Mouse (Mus musculus) intestine, embryonic 15.5 days (tissue): Measurements from ENCODE around the gene Zfhx3. TPM values are rescaled to one million over a fixed set of nuclear protein-coding genes. Genes with fewer than 3 reads are reported as not detected.

Experiments
- ATAC-seq: fragments of 200-750 bp; cut with Nextera tagmentation; 2 replicates; pipeline ENCODE4 v1.8.0; 2017; ENCODE audit warnings: moderate TSS enrichment, moderate library complexity
- H3K27ac ChIP-seq: fragments of 300-500 bp; sonication (generic); 2 replicates; pipeline ENCODE4 v1.5.1; 2015; ENCODE audit warnings: mild to moderate bottlenecking, inconsistent platforms
- H3K27me3 ChIP-seq: fragments of 300-500 bp; sonication (generic); replicated peaks from 2 replicates; pipeline ENCODE4 v1.6.1; 2015; ENCODE audit warnings: inconsistent platforms
- H3K36me3 ChIP-seq: fragments of 300-500 bp; sonication (generic); 2 replicates; pipeline ENCODE4 v1.6.1; 2015; ENCODE audit warnings: inconsistent platforms
- H3K4me1 ChIP-seq: fragments of 300-500 bp; sonication (generic); replicated peaks from 2 replicates; pipeline ENCODE4 v1.6.1; 2015; ENCODE audit warnings: inconsistent platforms
- H3K4me2 ChIP-seq: fragments of 300-500 bp; sonication (generic); replicated peaks from 2 replicates; pipeline ENCODE4 v1.6.1; 2015; ENCODE audit warnings: mild to moderate bottlenecking, inconsistent platforms
- H3K4me3 ChIP-seq: fragments of 300-500 bp; sonication (generic); replicated peaks from 2 replicates; pipeline ENCODE4 v1.5.1; 2015; ENCODE audit warnings: inconsistent platforms
- H3K9ac ChIP-seq: fragments of 300-500 bp; sonication (generic); 2 replicates; pipeline ENCODE4 v1.6.1; 2015; ENCODE audit warnings: inconsistent platforms
- H3K9me3 ChIP-seq: fragments of 300-500 bp; sonication (generic); 2 replicates; pipeline ENCODE4 v1.6.1; 2016; ENCODE audit warnings: inconsistent platforms
- WGBS: fragments of 180-500 bp; shearing (Covaris S2); methylation state at CpG from one replicate; pipeline ENCODE4 v1.1.7; 2015; 5-methylcytosine and 5-hydroxymethylcytosine counted together
- polyA plus RNA-seq: library from polyadenylated mRNA; unstranded; fragments of >200 nt; fragmentation: Nextera tagmentation; extraction: Ambion mirVana; gene quantifications from 2 replicates; pipeline ENCODE4 v1.2.1, GENCODE M21; 2015

Gene Zfhx3
- polyA plus RNA-seq, 1 experiment from 2014 or later, result 11.5 TPM

DNA sequence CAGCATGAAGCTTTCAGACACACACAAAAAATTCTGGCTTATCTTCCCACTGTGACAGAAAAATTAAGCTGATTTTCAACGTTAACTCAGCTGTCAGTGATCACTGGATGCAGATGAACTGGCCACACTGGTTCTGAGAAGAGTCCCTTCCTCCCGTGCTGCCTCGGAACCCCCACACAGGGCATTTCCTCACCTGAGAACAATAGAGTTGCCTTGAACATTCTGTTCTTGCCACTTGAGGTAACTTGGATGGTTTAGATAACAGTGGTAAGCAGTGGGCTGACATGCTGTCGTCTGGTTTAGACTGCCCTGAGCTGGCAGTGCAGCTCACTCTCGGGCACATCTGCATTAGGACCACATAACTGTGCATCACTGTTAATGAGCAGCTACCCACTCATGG lies 927.5 kb downstream of the Zfhx3 start:
- Histone ChIP-seq H3K9me3 (no peaks in the 10 kb centered on the region), H3K27ac (no peak overlapping the region), H3K4me1 (peaks cover 13% of the 10 kb centered on the region), H3K36me3 (no peaks in the 10 kb centered on the region), H3K9ac (no peak overlapping the region), H3K4me3 (no peak overlapping the region), H3K4me2 (no peak overlapping the region), H3K27me3 (no peaks in the 10 kb centered on the region)
- WGBS, result 69% methylated on average over 5 of the region's 5 CpGs
- no peak for ATAC-seq

DNA sequence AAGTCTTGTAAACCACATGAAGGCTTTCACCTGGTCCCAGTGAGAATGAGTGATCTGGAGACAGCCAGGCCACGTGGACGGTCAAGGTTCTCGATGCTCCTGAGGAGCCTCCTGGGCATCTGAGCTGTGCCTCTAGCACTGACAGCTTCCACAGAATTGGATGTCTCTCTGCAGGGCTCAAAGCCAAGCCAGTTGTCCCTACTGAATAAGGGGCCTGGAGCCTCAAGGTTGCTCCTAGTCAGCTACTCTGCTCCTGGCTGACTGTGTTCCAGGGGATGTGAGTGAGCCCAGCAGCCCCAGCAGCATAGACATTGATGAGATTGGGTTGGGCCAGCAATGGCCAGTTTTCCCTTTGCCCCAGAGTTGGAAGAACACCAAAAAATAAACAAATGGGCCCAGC lies 927.9 kb downstream of the Zfhx3 start:
- WGBS, result 88% methylated on average over 3 of the region's 3 CpGs
- no peak for ATAC-seq

DNA sequence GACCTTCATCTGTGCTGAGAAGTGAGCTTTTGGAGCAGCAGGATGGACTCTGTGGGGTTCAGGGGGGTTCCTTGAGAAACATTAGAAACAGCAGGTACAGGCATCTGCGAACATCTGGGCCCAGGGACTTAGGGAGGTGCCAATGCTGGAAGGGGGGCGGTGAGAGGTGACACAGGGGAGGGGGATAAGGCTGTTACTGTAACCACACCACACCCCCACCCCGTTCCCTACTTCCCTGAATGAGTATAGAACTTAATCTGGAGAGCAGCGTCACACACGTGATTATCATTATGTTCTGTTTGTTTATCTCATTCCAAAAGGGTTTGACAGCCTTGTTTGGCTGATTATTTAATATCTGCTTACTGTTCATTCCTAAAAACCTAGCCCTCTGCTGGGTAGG lies 933.3 kb downstream of the Zfhx3 start:
- Histone ChIP-seq H3K36me3 (no peaks in the 10 kb centered on the region), H3K9ac (no peak overlapping the region), H3K27ac (no peak overlapping the region), H3K4me3 (no peak overlapping the region), H3K4me2 (no peak overlapping the region), H3K9me3 (no peaks in the 10 kb centered on the region), H3K4me1 (0 out of 2 replicates have a peak, but pooled peaks cover 7% of the 10 kb centered on the region), H3K27me3 (no peaks in the 10 kb centered on the region)
- WGBS, result 74% methylated on average over 5 of the region's 5 CpGs
- no peak for ATAC-seq

More for the DNA sequence above, 927.9 kb downstream of the Zfhx3 start:
- H3K9me3 ChIP-seq, result no peaks in the 10 kb centered on the region
- no peaks in the 10 kb centered on the region for H3K27me3 ChIP-seq
- H3K36me3 ChIP-seq, result no peaks in the 10 kb centered on the region
- peaks cover 13% of the 10 kb centered on the region for H3K4me1 ChIP-seq
- H3K4me2 ChIP-seq, result no peak overlapping the region
- no peak overlapping the region for H3K27ac ChIP-seq
- no peak overlapping the region for H3K4me3 ChIP-seq
- H3K9ac ChIP-seq, result no peak overlapping the region

DNA sequence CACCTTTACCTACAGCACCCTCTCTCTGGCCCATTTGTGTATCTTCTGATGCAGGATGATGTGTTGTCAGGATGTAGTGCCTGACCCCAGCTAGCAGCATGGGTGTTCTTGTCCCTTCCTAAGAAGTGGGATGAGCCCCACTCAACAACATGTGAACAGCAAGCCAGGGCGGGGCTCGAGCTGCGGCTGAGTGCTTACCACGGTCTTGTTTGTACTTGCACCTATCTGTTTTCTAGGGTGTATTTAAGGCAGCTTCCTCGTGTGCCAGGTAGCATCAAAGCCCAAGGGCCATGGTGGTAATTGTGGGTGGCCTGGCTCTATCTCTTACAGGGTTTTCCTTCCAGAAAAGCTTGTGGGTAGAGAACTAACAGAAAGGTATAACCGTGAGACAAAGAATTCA lies 937.7 kb downstream of the Zfhx3 start:
- no peak overlapping the region for H3K27ac ChIP-seq
- 83% methylated on average over 6 of the region's 6 CpGs for WGBS
- H3K9me3 ChIP-seq, result no peaks in the 10 kb centered on the region
- H3K36me3 ChIP-seq, result no peaks in the 10 kb centered on the region
- no peak for ATAC-seq
- peaks cover 21% of the 10 kb centered on the region for H3K4me1 ChIP-seq
- H3K9ac ChIP-seq, result no peak overlapping the region
- no peak overlapping the region for H3K4me2 ChIP-seq
- no peaks in the 10 kb centered on the region for H3K27me3 ChIP-seq
- H3K4me3 ChIP-seq, result no peak overlapping the region

DNA sequence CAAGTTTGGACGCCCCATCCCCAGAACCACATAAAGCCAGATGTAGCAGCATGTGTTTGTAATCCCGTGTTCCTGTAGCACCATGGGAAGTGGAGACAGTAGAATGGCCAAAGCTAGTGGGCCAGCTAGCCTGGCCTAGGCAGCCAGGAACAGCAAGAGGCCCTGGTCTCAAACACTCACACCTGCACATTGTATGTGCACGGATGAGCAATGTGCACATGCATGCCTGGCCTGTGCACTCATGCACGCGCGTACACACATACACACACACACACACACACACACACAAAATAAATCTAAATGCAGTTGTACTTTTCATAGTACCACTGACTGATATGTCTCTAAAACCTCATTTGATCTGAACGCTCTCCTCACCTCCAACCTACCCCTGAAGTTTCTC lies 938.9 kb downstream of the Zfhx3 start:
- no peak for ATAC-seq
- Histone ChIP-seq H3K36me3 (no peaks in the 10 kb centered on the region), H3K9me3 (no peaks in the 10 kb centered on the region), H3K9ac (no peak overlapping the region), H3K27ac (no peak overlapping the region), H3K4me3 (no peak overlapping the region), H3K4me1 (peaks cover 28% of the 10 kb centered on the region), H3K27me3 (no peaks in the 10 kb centered on the region), H3K4me2 (no peak overlapping the region)
- WGBS, result 93% methylated on average over 7 of the region's 7 CpGs

DNA sequence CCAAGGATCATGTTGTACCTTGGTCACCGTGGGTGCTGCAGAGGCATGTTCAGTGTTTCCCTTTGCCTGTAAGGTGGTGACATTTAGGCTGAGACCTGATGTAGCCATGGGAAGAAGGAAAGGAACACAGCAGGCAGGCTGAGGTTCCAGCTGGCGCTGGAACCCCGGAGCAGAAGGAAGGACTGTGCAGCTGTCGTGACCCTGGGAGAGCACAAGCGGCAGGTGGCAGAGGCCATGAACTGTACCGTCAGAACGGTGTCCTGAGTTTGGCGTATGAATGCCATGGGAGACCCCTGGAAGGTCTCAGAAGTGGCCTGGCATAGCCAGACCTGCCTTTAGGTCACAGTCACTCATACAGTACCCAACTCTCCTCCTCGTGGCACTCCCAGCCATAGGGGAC lies 939.6 kb downstream of the Zfhx3 start:
- Histone ChIP-seq H3K4me3 (no peak overlapping the region), H3K27ac (no peak overlapping the region), H3K4me2 (no peak overlapping the region), H3K36me3 (no peaks in the 10 kb centered on the region), H3K9me3 (no peaks in the 10 kb centered on the region), H3K27me3 (no peaks in the 10 kb centered on the region), H3K9ac (no peak overlapping the region), H3K4me1 (peaks cover 35% of the 10 kb centered on the region)
- 79% methylated on average over 9 of the region's 9 CpGs for WGBS
- no peak for ATAC-seq

DNA sequence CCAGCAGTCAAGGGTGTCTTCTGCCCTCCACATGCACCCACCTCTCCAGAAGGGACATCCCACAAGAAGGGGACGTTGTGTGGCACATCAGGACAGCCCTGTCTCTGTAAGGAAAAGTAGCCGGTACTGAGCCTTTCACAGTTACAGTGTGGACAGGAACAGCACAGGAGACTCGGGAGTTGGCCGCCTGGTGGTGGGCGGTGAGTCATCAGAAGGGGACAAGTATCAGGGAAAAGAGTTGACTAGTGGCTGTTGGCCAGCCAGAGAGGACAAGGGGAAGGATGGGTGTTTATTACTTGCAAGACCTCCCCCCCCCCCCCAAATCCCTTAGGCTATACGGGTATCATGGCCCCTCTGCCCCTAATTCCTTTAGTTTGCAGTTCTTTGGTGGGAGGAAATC lies 940.9 kb downstream of the Zfhx3 start:
- ATAC-seq, result no peak
- Histone ChIP-seq H3K36me3 (no peaks in the 10 kb centered on the region), H3K27me3 (no peaks in the 10 kb centered on the region), H3K4me2 (no peak overlapping the region), H3K9me3 (no peaks in the 10 kb centered on the region), H3K4me1 (peaks cover 35% of the 10 kb centered on the region), H3K4me3 (no peak overlapping the region), H3K27ac (no peak overlapping the region), H3K9ac (no peak overlapping the region)
- WGBS, result 77% methylated on average over 6 of the region's 6 CpGs

DNA sequence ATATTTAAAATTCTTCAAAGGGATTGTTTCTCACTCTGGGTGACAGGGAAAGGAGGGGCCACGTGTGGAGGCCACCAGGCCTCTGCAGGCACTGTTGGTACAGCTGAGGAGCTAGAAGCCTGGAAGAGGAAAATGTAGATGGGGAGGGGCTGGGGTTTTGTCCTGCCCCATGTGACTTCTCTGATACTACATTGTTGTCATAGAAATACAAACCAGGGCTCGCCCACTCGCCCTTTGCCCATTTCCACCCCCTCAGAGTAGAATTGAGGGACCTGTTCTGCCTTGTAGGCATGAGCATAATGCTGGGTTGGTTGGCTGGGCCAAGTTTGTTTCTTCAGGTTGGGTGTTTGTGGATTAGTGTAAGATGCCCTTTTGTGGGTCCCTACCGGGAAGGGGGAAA lies 942.5 kb downstream of the Zfhx3 start:
- no peak overlapping the region for H3K27ac ChIP-seq
- ATAC-seq, result peak; percentile 52
- H3K27me3 ChIP-seq, result no peaks in the 10 kb centered on the region
- H3K9ac ChIP-seq, result no peak overlapping the region
- no peak overlapping the region for H3K4me2 ChIP-seq
- no peaks in the 10 kb centered on the region for H3K36me3 ChIP-seq
- no peak overlapping the region for H3K4me3 ChIP-seq
- WGBS, result 44% methylated on average over 4 of the region's 4 CpGs
- H3K9me3 ChIP-seq, result no peaks in the 10 kb centered on the region
- peaks cover 42% of the 10 kb centered on the region for H3K4me1 ChIP-seq

DNA sequence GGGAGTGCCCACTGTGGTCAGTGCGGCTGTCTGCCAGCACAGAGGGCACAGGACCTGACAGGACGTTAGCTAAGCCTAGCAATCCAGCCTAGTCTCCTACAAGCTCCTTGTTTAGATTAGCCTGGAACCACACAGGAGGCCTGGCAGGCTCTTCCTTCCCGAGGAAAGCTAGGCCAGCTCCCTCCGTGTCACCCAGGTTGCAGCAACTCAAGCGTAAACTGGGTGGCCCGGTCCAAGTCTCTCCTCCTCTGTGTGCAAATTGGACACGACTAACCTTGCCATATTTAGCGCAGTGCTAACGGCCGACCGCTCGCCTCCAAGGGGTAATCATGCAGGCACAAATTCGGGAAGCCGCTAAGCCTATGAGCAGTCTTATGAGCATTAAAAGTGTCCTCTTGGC lies 943.0 kb downstream of the Zfhx3 start:
- Histone ChIP-seq H3K4me3 (no peak overlapping the region), H3K36me3 (no peaks in the 10 kb centered on the region), H3K27ac (peak overlapping the region; percentile 42), H3K4me2 (no peak overlapping the region), H3K9me3 (no peaks in the 10 kb centered on the region), H3K9ac (no peak overlapping the region), H3K27me3 (no peaks in the 10 kb centered on the region), H3K4me1 (peaks cover 39% of the 10 kb centered on the region)
- 67% methylated on average over 14 of the region's 14 CpGs for WGBS
- ATAC-seq, result no peak

DNA sequence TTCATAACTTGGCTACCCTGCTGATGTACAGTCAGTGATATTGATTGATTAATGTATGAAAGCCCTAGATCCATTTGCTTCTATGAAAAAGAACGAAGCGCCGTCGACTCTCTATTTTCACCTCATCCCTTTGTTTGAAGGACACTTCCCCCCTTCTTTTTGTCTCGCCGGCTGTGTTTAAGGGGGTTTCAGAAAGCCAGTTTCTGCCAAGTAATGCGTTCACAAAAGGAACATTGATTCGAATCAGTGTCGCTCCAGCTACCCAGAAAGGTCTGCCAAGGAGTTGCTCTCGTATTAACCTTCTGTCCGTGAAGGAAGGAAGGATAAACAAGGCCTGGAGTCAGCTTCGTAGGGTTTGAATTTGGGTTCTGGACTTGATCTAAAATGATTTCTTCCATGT lies 943.4 kb downstream of the Zfhx3 start:
- H3K36me3 ChIP-seq, result no peaks in the 10 kb centered on the region
- no peak overlapping the region for H3K4me2 ChIP-seq
- H3K9me3 ChIP-seq, result no peaks in the 10 kb centered on the region
- no peak overlapping the region for H3K9ac ChIP-seq
- peaks cover 38% of the 10 kb centered on the region for H3K4me1 ChIP-seq
- no peak overlapping the region for H3K4me3 ChIP-seq
- no peaks in the 10 kb centered on the region for H3K27me3 ChIP-seq
- H3K27ac ChIP-seq, result 0 out of 2 replicates have a peak overlapping the region, but pooled peaks have one; percentile 42
- no peak for ATAC-seq
- 72% methylated on average over 12 of the region's 12 CpGs for WGBS

DNA sequence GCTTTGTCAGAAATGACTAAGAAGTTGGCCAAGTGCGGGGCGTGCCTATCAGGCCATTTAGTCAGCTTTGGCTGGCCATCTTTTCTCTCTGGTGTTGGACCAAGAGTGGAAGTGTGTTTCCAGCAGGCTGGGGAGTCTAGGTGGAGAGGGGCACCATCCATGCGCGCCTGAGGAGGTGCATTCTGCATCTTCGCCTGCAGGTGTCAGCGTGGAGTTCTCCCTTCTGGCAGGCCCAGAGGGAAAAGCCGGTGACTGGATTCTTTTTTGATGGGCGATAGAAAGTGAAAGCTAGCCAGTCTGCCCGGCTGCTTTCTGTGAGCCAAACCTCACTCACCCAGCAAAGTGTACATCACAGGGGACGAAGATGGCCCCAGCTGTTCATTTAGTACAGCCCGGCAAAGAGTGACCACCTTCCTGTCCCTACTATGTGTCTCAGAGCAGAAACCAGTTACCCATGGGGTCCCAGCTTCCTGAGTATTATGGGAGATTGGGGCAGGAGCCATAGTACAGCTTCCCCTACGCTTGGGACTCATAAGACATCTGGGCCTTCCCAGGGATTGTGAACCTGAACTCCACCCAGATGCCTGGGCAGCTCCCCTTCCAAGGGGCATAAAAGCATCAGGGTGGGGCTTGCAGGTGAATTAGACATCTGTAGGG lies 944.3 kb downstream of the Zfhx3 start:
- 0 out of 2 replicates have a peak overlapping the region, but pooled peaks have one; percentile 16 for H3K4me3 ChIP-seq
- peak; percentile 56; the same call in 1 of the 2 replicates for ATAC-seq
- 22% methylated on average over 12 of the region's 12 CpGs for WGBS
- H3K4me2 ChIP-seq, result peak overlapping the region; percentile 54
- H3K27me3 ChIP-seq, result no peaks in the 10 kb centered on the region
- H3K9ac ChIP-seq, result no peak overlapping the region
- 0 out of 2 replicates have a peak overlapping the region, but pooled peaks have one; percentile 44 for H3K27ac ChIP-seq
- H3K9me3 ChIP-seq, result no peaks in the 10 kb centered on the region
- H3K4me1 ChIP-seq, result peaks cover 38% of the 10 kb centered on the region
- no peaks in the 10 kb centered on the region for H3K36me3 ChIP-seq

DNA sequence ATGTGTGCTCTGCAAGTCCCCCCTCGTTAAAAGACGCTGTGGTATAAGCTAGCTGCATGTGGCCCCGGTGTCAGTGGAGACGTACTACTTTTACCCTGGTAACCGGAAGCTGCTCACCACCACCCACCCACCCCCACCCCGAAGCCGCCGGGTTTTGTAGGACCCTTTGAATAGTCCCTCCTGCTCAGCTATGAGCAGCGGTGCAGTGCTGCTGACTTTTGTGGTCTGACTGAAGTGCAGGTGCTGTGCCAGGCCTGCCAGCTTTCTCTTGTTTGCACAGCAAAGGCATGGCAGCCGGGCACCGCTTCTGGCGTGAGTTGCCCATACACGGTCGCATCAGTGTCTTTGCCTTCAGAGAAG lies 944.8 kb downstream of the Zfhx3 start:
- Histone ChIP-seq H3K4me3 (no peak overlapping the region), H3K27ac (no peak overlapping the region), H3K9ac (no peak overlapping the region), H3K36me3 (no peaks in the 10 kb centered on the region), H3K27me3 (no peaks in the 10 kb centered on the region), H3K4me1 (peaks cover 34% of the 10 kb centered on the region), H3K9me3 (no peaks in the 10 kb centered on the region), H3K4me2 (no peak overlapping the region)
- no peak for ATAC-seq
- 82% methylated on average over 14 of the region's 14 CpGs for WGBS

DNA sequence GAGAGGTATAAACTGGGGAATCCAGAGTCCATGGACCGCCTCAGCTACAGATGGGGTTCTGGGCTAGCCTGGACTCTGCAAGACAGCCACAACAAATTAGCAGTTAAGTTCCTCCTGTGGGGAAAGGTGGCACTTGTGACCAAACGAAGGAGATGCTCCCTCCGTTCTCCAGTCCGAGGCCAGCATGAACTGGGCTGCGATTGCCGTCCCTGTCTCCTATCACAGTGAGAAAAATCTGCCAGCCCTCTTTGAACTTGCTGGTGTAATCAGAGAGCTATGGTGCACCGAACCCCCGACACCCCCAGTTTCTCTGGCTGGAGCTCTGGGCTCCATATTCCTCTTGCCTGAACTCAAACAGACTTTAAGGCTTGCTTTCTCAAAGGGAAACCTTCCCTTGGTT lies 945.4 kb downstream of the Zfhx3 start:
- H3K4me2 ChIP-seq, result no peak overlapping the region
- H3K4me3 ChIP-seq, result no peak overlapping the region
- no peak overlapping the region for H3K9ac ChIP-seq
- no peak overlapping the region for H3K27ac ChIP-seq
- peaks cover 30% of the 10 kb centered on the region for H3K4me1 ChIP-seq
- H3K9me3 ChIP-seq, result no peaks in the 10 kb centered on the region
- ATAC-seq, result no peak
- no peaks in the 10 kb centered on the region for H3K27me3 ChIP-seq
- H3K36me3 ChIP-seq, result no peaks in the 10 kb centered on the region
- whole genome bisulfite sequencing, result 91% methylated on average over 8 of the region's 8 CpGs
